Mouse (Mus musculus) neural tube, embryonic 10.5 days (tissue): ENCODE results near the gene Slc35c2.
A peak's percentile ranks its signal among the peaks of the same experiment; 100 is the strongest.

ENCODE experiments used
- DNase-seq: peaks from one replicate; pipeline ENCODE4 v3.0.0-alpha.2; 2017; ENCODE audit warnings: low spot score; ENCODE audit errors: extremely low spot score

Gene Slc35c2

GRCm38 (mm10) chr2:165275824-165276223 lies 11.8 kb downstream of the Slc35c2 start:
- peak; percentile 66 for DNase-seq

DNA sequence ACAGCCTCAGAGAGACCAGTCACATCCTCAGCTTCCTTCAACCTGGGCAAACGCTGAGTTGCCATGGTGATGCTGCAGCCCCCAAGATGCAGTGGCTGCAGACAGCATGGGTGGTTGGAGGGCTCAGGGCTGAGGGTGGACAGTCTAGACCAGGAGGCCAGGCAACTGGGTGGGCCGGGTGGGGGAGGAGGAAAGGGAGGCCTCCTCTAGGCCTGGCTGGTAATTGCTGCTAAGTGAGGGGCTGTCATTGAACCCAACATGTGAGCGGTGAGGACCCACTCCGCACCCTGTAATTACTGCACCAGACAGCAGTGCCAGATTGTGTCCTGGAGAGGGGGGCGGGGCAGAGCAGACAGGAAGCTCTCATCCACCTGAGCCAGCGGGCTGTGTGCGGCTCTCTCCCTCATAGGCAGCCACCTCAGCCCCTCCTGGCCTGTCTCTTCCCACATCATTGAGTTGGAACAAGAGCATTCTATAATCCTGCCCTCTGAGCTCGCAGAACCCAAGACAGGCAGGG lies 12.5 kb downstream of the Slc35c2 start:
- no peak for DNase-seq

GRCm38 (mm10) chr2:165273589-165273988 lies 14.1 kb downstream of the Slc35c2 start:
- no peak for DNase-seq

DNA sequence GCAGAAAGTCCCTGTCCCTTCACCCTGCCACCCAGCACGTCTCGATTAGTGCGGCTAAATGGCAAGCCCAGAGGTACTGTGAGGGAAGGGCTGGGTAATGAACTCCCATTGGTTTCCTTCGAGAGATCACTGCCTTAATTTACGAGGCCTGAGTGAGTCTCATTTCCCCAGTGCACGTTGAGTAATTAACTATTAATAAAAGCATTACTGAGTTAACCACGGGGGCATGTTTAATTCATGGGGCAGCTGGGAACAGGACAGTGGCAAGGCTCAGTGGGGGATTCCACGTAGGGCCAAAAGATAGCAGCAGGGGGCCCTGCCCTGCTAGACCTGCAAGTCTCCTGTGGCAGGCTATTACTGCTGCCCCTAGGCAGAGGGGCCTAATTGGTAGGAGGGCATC lies 16.3 kb downstream of the Slc35c2 start:
- DNase-seq, result no peak

- DNase-seq, result no peak
These were observed 16.8 kb downstream of the Slc35c2 start for GRCm38 (mm10) chr2:165270858-165271257.

DNA sequence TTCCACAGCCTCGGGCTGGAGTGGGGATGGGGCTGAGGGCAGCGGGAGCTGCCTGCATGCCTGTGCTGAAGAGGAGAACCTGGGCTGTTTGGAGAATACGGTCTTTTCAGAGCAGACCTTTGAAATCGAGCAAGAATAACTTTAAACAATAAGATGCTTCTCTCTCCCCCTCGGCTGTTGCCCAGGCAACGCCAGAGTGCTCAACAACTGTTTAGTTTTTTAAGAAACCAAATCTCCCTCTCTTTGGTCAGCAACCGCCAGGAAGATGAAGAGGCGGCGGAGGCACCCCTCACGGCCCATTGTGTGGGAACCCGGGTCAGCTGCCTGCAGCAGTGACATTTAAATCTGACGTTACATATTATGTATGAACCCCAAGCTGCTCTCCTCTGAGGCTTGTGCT lies 20.9 kb downstream of the Slc35c2 start:
- DNase-seq, result no peak

GRCm38 (mm10) chr2:165263861-165264260 lies 23.8 kb downstream of the Slc35c2 start:
- no peak for DNase-seq

- no peak for DNase-seq
These were observed 25.2 kb downstream of the Slc35c2 start for GRCm38 (mm10) chr2:165262274-165262990.

- DNase-seq, result no peak
These were observed 27.8 kb downstream of the Slc35c2 start for GRCm38 (mm10) chr2:165259859-165260258.

DNA sequence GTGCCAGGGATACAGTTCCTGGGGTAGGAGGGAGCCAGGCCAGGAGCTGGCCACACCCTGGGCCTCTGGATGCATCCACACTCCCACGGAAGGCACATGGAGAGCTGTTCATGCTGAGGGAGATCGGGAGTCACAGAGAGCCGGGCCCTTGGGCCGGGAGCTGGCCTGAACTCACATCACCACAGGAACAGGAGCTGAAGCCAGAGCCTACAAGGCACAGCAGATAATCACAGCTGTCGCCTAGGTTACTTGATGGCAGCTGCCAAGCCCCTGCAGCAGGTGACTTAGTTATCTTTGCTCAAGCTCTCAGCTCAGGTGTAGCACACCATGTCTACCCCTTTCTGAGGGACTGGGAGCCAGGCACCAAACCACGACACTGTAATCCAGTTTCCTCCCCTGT lies 29.3 kb downstream of the Slc35c2 start:
- no peak for DNase-seq

DNA sequence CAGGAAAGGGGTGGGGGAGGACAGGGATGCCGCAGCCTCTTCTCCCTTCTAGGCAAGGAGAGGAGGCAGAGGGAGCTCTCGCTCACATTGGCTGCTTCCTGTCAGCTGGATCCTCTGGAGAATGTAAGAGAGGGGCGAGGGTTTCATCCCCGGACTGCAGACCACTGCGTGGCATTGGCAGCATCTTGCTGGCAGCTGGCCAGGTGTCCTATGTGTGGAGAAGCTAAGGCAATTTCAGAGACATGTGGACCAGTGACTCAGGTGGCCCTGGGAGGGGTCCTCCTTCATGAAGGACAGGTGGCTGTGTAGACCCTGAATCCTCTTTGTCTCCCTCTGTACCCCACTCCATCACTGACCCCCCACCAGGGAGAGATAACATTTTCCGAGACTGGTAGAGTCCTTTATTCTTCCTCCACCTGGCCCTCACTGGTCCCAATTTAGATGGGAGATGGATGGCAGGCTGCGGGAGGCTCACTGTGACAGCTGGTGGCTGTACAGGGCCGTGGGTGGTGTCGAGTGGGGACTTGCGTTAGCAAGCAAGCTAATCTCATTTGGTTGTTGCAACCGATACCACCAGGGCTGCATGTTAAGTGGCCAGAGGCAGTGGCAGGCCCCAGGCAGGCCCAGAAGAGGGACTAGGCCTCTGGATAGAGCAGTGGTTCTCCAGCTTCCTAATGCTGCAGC lies 30.4 kb downstream of the Slc35c2 start:
- no peak for DNase-seq

GRCm38 (mm10) chr2:165256213-165256612 lies 31.5 kb downstream of the Slc35c2 start:
- DNase-seq, result no peak

DNA sequence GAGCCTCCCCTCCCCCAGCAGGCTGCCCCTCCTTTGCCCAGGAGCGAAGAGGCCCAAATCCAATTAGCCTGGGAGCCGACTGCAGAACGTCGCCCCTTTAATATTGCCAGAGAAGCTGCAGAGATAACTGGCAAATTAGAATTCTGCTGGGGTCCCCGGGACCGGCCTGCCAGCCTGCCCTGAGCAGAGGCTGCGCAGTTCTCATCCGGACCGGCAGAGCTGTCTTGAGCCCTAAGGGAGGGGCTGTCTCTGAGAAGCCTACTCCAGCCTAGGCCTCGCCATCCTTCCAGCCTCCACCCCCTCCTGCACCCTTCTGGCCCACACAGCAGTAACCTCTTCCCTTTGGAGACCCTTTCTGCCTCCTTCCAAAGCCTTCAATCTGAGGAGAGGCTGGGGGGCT lies 33.8 kb downstream of the Slc35c2 start:
- no peak for DNase-seq

- no peak for DNase-seq
These were observed 34.4 kb downstream of the Slc35c2 start for GRCm38 (mm10) chr2:165253269-165253668.

- no peak for DNase-seq
These were observed 34.9 kb downstream of the Slc35c2 start for GRCm38 (mm10) chr2:165252801-165253200.

DNA sequence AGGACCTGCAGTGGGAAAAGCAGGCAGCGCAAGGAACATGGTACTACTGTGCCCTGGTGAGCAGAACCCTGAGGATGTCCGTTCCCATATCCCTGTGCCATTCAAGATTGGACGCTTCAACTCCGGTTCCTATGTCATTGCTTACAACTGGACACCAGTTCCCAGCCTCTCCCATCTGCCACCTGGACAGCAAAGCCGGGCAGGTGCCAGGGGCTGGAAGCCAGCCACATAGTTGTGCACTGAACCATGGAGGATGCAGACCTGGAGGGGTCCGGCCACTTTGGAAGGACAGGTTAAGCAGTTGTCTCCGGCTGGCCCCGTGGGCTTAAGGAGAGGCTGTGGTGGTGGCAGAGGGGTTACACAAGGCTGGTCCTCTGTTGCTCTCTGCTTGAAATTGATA lies 35.3 kb downstream of the Slc35c2 start:
- no peak for DNase-seq

- DNase-seq, result no peak
These were observed 36.8 kb downstream of the Slc35c2 start for GRCm38 (mm10) chr2:165250903-165251302.

- DNase-seq, result no peak
These were observed 38.7 kb downstream of the Slc35c2 start for GRCm38 (mm10) chr2:165248967-165249366.

DNA sequence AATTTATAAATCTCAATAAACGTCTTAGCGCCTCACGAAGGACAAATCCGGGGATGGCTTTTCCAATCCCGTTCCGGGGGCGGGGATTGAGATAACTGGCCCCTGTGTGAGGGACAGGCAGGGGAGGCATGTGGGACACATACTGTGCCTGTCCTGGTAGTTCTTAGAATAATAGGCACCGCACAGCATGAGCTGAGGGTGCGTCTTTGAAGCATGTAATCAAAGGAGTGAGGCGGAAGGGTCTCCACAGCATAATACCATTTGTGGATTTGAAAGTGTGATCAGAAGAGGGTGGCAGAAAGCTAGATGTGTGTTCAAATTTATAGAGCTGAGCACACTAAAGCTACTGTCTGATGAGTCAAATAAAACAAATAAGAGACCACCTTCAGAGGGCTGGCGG lies 41.3 kb downstream of the Slc35c2 start:
- no peak for DNase-seq

- no peak for DNase-seq
These were observed 44.4 kb downstream of the Slc35c2 start for GRCm38 (mm10) chr2:165243122-165243720.

- DNase-seq, result no peak
These were observed 45.1 kb downstream of the Slc35c2 start for GRCm38 (mm10) chr2:165242575-165242974.

GRCm38 (mm10) chr2:165241786-165242185 lies 45.9 kb downstream of the Slc35c2 start:
- DNase-seq, result no peak
